Mouse (Mus musculus): Measurements from ENCODE around the gene Ssc4d.

Gene Ssc4d

GRCm38 (mm10) chr5:135975893-135976668, 1.8 kb upstream of the Ssc4d start:
- DNase-seq (ENCODE audit: low spot score) = no peak

DNA sequence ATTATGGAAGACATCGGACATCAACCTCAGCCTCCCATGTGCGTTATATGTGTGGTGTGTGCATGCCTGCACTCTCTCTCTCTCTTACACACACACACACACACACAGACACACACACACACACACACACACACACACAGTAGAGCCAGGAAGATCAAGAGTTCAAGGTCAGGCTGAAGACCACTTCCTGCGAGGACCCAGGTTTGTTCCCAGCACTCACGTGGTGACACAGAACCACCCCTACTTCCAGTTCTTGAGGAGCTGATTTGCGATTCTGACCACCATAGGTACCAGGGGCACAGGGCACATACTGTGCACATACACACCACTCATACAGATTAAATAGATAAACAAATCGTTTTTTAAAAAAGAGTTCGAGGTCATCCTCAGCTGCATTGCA, 2.5 kb downstream of the Ssc4d start:
- DNase-seq (ENCODE audit: low spot score) = no peak

DNA sequence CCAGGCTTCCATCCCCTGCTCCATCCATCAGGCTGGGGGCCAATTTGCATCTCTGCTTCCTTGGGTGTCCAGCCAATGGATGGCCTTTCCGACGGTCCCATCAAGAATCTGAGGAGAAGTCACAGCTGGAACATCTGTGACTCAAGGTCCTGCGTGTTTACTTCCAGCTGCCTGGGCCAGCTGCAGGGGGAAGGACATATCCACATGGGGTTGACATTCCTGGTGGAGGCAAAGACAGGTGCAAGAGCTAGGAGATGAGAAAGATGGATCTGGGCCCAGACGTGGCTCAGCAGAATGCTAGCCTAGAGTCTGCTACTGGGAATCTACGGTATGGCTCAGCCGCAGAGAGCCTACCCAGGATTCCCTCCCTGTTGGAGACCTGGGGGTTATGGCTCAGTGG, 4.1 kb downstream of the Ssc4d start:
- DNase-seq (ENCODE audit: low spot score) = no peak

DNA sequence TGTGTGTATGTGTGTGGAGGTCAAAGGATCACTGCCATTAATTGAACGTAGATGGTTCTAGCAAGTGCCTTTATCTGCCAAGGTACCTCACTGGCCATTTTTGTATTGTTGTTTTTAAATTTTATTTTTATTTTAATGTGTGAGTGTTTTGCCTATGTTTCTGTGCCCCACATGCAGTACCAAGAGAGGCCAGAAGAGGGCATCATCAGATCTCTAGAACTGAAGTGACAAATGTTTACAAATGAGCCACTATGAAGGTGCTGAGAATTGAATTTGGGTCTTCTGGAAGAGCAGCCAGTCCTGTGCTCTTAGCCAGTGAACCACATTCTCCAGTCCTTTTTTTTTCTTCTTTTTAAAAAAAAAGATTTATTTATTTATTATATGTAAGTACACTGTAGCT, 5.5 kb downstream of the Ssc4d start:
- peak; percentile 64 for DNase-seq (ENCODE audit: low spot score)

- DNase-seq (ENCODE audit: low spot score) = no peak
Observed at GRCm38 (mm10) chr5:135966866-135967265, 7.5 kb downstream of the Ssc4d start.

GRCm38 (mm10) chr5:135965501-135965930, 8.8 kb downstream of the Ssc4d start:
- no peak for DNase-seq (ENCODE audit: low spot score)

GRCm38 (mm10) chr5:135963280-135963627, 11.1 kb downstream of the Ssc4d start:
- no peak for DNase-seq (ENCODE audit: low spot score)

DNA sequence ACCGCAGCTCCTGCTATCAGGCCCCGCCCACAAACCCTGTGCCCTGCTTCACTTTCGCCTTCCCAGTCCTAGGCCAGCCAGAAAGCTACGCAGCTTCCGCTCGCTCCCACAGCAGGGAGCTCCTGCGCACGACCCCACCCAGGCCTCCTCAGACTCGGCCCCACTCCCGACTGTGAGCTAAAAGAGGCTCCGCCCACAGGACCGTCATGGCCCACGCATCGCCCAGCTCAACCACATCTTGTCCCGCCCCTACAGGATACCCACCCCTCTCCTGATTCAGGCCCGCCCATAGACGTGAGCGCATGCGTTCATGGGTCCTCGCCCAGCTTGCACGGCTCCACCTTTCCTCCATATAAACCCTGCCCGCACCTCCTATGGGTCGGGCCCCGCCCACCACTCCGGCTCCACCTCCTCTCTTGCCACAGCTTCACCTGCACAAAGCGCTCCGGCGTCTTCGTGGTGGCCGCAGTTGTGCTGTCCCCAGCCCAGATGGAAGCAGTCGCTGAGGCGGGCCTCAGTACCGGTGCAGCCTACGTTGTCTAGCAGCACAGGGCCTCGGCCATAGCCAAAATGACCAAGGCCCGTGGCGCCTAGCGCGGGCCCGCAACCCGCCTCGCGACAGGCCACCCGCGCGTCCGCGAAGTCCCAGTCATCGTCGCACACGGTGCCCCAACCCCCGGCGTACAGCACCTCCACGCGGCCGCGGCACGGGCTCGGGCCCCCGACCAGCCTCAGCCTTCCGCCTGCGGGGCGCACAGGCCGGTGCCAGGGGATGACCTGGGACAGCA, 11.6 kb downstream of the Ssc4d start:
- peak; percentile 98 for DNase-seq (ENCODE audit: low spot score)

GRCm38 (mm10) chr5:135962125-135962491, 12.2 kb downstream of the Ssc4d start:
- DNase-seq (ENCODE audit: low spot score) = no peak

- DNase-seq (ENCODE audit: low spot score) = no peak
Observed at GRCm38 (mm10) chr5:135960909-135961635, 13.3 kb downstream of the Ssc4d start.

GRCm38 (mm10) chr5:135959911-135960310, 14.4 kb downstream of the Ssc4d start:
- no peak for DNase-seq (ENCODE audit: low spot score)

DNA sequence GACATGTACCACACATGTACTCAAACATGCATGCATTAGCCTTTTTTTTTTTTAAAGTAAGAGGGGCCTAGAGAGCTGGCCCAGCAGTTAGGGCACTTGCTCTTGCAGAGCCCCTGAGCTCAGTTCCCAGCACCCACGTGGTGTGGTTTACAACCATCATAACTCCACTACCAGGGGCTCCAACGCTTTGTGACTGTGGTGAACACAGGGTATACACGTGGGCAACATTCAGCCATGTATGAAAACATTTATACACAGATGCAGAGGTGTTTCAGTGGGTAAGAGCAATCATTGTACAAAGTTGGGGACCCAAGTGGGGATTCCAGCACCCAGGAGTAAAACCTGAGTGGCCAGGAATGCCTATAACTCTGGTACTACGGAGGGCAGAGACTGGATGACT, 16.0 kb downstream of the Ssc4d start:
- no peak for DNase-seq (ENCODE audit: low spot score)

DNA sequence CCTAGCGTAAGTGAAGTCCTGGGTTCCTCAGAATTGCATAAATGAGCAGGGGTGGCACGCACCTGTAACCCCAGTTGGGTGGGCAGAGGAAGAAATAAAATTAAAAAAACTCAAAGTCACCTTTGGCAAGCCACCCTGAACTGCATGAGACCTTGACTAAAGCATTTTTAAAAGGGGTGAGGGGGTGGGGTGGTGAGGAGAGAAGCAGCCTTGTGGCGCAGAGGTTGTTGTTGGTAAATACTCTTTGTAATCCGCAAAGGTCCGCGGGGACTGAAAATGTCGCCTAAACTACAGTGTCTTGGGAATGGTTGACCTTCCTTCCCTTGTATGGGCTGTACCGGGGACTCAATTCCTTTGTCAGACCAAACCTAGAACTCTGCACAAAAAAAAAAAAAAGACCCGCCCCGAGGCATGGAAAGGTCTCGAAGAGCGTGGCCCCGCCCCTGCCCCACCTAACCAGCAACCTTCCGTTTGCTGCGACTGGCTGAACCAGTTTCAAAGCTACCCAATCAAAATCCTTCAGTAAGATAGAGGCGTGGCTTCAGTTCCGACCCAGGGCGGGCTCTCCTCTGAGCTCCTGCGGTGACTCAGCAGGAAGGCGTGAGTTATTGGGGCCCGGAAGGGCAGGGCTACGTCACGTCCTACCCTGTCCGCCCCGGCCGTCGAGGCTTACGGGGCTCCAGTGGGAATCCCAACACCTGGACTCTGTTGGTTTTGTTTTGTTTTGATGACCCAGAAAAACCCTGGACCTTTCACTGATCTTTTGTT, 16.9 kb downstream of the Ssc4d start:
- peak; percentile 97 for DNase-seq (ENCODE audit: low spot score)

GRCm38 (mm10) chr5:135956300-135957206, 17.8 kb downstream of the Ssc4d start:
- no peak for DNase-seq (ENCODE audit: low spot score)

DNA sequence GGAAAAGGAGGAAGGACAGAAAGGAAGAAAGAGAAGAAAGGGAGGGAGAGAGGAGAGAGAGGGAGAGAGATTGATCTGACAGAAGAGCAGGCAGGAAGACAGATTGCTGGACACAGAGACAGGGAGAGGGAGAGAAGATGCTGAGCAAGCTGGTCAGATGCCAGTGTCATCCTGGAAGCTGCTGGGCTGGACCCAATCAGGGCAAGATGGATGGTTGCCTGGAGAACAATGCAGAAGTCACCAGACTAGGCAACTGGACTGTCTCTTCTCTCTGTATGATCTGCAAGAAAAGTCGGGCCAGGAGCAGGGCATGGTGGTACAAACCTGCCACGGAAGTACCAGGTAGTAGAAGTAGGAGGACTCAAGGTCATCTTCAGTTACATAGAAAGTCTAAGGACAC, 21.5 kb downstream of the Ssc4d start:
- no peak for DNase-seq (ENCODE audit: low spot score)

DNA sequence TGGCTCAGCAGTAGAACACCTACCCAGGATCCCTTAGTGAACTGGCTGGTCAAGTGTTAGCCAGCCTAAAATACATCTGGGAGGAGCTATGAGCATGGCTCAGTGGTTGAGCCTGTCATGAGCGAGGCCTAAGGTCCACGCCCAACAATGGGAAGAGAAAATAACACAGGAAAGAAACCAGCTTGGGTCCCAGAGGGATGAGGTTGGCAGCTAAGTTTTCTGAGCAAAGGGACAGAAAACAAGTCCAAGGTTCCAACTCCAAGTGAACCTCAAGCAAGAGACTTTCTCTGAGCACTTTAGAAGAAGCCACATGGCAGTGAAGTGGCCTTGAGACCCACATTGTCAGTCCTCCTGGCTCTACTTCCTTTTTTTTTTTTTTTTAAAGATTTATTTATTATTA, 22.7 kb downstream of the Ssc4d start:
- DNase-seq (ENCODE audit: low spot score) = no peak

DNA sequence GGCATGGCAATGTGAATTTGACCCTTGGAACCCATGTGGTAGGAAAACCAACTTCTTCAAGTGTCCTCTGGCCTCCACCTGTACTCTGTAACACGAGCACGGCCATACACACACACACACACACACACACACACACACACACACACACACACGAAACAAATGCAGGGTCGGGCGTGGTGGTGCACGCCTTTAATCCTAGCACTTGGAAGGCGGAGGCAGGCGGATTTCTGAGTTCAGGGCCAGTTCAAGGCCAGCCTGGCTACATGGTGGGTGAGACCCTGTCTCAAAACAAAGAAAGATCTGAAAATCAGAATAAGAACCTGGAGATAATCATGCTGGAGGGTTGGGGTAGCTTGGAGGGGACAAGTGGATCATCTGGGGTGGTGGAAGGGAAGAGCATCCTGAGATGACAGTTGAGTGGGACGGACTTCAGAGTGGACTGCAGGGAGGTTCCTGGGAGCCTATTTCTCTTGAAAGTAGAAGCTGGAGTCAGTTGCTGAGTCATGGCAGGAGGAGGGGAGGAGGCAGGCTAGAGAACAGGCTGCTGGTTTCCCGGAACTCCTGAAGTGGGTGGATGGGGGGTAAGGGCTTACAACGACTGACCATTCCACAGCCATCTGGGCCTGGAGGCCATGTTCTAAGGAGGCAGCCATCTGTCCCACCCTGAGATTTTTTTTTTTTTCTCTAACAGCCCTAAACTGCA, 23.5 kb downstream of the Ssc4d start:
- DNase-seq (ENCODE audit: low spot score) = no peak

DNA sequence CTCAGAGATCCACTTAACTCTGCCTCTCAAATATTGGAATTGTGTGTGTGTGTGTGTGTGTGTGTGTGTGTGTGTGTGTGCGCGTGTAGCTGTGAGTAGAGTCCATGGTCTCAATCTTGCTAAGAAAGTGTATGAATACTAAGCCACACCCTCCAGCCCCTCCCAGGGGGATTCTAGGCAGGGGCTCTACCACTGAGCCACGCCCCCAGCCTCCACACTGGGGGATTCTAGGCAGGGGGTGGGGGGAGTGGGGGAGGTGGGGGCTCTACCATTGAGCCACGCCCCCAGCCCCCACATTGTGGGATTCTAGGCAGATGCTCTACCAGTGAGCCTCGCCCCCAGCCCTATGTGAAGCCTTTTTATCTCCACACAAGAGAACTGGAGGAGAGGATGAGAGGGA, 27.7 kb downstream of the Ssc4d start:
- no peak for DNase-seq (ENCODE audit: low spot score)

GRCm38 (mm10) chr5:135945916-135946408, 28.4 kb downstream of the Ssc4d start:
- DNase-seq (ENCODE audit: low spot score) = no peak

GRCm38 (mm10) chr5:135942710-135943109, 31.6 kb downstream of the Ssc4d start:
- no peak for DNase-seq (ENCODE audit: low spot score)
